Mouse (Mus musculus): ENCODE results near the gene Cdyl. TPM values are rescaled to one million over a fixed set of nuclear protein-coding genes. Genes with fewer than 3 reads are reported as not detected.

Gene Cdyl
- polyA plus RNA-seq, 1 experiment from 2014 or later: 11.4 TPM

GRCm38 (mm10) chr13:35741040-35741619, 81.5 kb downstream of the Cdyl start:
- Histone ChIP-seq H3K4me2 (replicated peaks; ENCODE audit: low read depth, low read length) (peak overlapping the region; percentile 83), H3K4me3 (ENCODE audit: low read depth, low read length) (peak overlapping the region; percentile 97), H3K27ac (ENCODE audit: low read length) (peak overlapping the region; percentile 94), H3K9me3 (ENCODE audit: control insufficient read depth, low read depth, low read length) (peaks cover 2% of the 10 kb centered on the region; the same call in 1 of the 2 replicates), H3K27me3 (ENCODE audit: control insufficient read depth, insufficient read depth, low read length) (no peaks in the 10 kb centered on the region), H3K4me1 (ENCODE audit: control insufficient read depth, insufficient read depth, low read length) (peaks cover 13% of the 10 kb centered on the region; the same call in 1 of the 2 replicates), H3K36me3 (ENCODE audit: control insufficient read depth, insufficient read depth, low read length) (no peaks in the 10 kb centered on the region), H3K9ac (replicated peaks; ENCODE audit: low read depth, low read length) (peak overlapping the region; percentile 90)
- under 1% methylated on average over 54 of the region's 68 CpGs for WGBS
- ATAC-seq (ENCODE audit: insufficient number of reproducible peaks, insufficient read depth, low FRiP score, low read depth): peak; percentile 95

DNA sequence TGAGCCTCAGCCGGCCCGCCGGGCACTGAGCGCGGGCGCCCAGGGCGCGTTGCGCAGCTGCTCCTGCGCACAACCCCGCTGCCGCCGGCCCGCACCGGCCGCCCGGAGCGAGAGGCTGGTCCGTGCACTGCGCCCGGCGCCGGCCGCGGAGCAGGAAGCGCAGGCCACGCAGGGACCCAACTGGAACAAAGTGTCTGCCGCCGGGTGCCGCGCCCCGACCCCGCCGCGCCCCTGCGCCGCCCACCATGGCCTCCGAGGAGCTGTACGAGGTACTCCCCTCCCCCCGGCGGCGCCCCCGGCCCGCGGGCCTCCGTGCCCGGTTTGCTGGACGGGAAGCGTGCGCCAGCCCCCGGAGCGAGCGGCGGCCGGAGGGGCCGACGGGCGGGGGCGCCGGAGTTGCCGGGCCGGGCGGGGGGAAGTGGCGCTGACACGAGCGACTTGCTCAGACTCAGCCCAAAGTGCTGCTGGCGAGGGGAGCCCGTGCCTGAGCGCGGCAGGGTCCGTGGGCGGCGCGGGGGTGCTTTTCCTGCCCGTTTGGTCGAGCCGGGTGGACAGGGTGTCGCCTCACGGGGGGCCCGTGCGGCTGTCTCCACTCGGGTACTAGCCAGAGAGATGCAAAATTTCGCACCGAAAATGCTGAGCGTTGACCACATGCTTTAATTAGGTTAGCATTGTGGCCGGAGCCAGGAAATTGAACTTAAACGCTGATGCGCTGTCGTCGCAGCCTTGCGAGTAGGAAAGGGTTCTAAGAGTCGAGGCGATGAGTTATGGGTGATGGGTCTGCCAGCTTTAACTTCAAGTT, 82.2 kb downstream of the Cdyl start:
- ATAC-seq (ENCODE audit: insufficient number of reproducible peaks, insufficient read depth, low FRiP score, low read depth): peak; percentile 68
- under 1% methylated on average over 73 of the region's 93 CpGs for WGBS
- Histone ChIP-seq H3K27ac (ENCODE audit: low read length) (peak overlapping the region; percentile 94), H3K9me3 (ENCODE audit: control insufficient read depth, low read depth, low read length) (peaks cover 9% of the 10 kb centered on the region; the same call in 1 of the 2 replicates), H3K4me3 (ENCODE audit: low read depth, low read length) (peak overlapping the region; percentile 97), H3K9ac (replicated peaks; ENCODE audit: low read depth, low read length) (peak overlapping the region; percentile 90), H3K27me3 (ENCODE audit: control insufficient read depth, insufficient read depth, low read length) (no peaks in the 10 kb centered on the region), H3K36me3 (ENCODE audit: control insufficient read depth, insufficient read depth, low read length) (no peaks in the 10 kb centered on the region), H3K4me2 (replicated peaks; ENCODE audit: low read depth, low read length) (peak overlapping the region; percentile 83), H3K4me1 (ENCODE audit: control insufficient read depth, insufficient read depth, low read length) (peaks cover 13% of the 10 kb centered on the region; the same call in 1 of the 2 replicates)

GRCm38 (mm10) chr13:35742696-35743095, 83.1 kb downstream of the Cdyl start:
- H3K4me3 ChIP-seq (ENCODE audit: low read depth, low read length): peak overlapping the region; percentile 97
- no peak for ATAC-seq (ENCODE audit: insufficient number of reproducible peaks, insufficient read depth, low FRiP score, low read depth)
- WGBS: 33% methylated on average over 4 of the region's 4 CpGs

DNA sequence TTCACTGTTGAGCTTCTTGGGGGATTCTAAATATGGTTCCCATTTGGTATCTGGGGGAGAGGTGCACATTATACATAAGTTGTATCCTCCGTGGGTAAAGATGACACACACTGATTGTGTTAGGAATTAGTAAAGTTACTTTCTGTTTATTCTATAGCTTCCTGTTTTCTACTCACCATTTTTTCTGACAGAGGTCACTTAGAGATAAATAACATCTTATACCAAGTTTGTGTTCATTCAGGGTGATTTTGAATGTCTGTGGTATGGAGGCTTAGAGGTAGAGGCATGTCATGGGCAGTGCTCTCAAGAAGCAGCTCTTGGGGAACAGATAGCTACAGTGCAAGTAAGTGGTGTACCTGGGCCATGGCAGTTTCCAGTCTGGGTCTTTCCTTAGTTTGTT, 83.6 kb downstream of the Cdyl start:
- peak overlapping the region; percentile 83 for H3K4me2 ChIP-seq (replicated peaks; ENCODE audit: low read depth, low read length)
- no peak overlapping the region for H3K27ac ChIP-seq (ENCODE audit: low read length)
- H3K4me1 ChIP-seq (ENCODE audit: control insufficient read depth, insufficient read depth, low read length): peaks cover 13% of the 10 kb centered on the region; the same call in 1 of the 2 replicates
- H3K27me3 ChIP-seq (ENCODE audit: control insufficient read depth, insufficient read depth, low read length): no peaks in the 10 kb centered on the region
- H3K36me3 ChIP-seq (ENCODE audit: control insufficient read depth, insufficient read depth, low read length): no peaks in the 10 kb centered on the region
- peak overlapping the region; percentile 97; the same call in 1 of the 2 replicates for H3K4me3 ChIP-seq (ENCODE audit: low read depth, low read length)
- H3K9me3 ChIP-seq (ENCODE audit: control insufficient read depth, low read depth, low read length): peaks cover 18% of the 10 kb centered on the region; the same call in 1 of the 2 replicates
- WGBS: 41% methylated on average over 1 of the region's 1 CpGs
- H3K9ac ChIP-seq (replicated peaks; ENCODE audit: low read depth, low read length): no peak overlapping the region
- no peak for ATAC-seq (ENCODE audit: insufficient number of reproducible peaks, insufficient read depth, low FRiP score, low read depth)

More at GRCm38 (mm10) chr13:35742696-35743095, 83.1 kb downstream of the Cdyl start:
- Histone ChIP-seq H3K4me2 (replicated peaks; ENCODE audit: low read depth, low read length) (peak overlapping the region; percentile 83), H3K27ac (ENCODE audit: low read length) (no peak overlapping the region), H3K9ac (replicated peaks; ENCODE audit: low read depth, low read length) (peak overlapping the region; percentile 90), H3K4me1 (ENCODE audit: control insufficient read depth, insufficient read depth, low read length) (peaks cover 13% of the 10 kb centered on the region; the same call in 1 of the 2 replicates), H3K36me3 (ENCODE audit: control insufficient read depth, insufficient read depth, low read length) (no peaks in the 10 kb centered on the region), H3K9me3 (ENCODE audit: control insufficient read depth, low read depth, low read length) (peaks cover 16% of the 10 kb centered on the region; the same call in 1 of the 2 replicates), H3K27me3 (ENCODE audit: control insufficient read depth, insufficient read depth, low read length) (no peaks in the 10 kb centered on the region)

DNA sequence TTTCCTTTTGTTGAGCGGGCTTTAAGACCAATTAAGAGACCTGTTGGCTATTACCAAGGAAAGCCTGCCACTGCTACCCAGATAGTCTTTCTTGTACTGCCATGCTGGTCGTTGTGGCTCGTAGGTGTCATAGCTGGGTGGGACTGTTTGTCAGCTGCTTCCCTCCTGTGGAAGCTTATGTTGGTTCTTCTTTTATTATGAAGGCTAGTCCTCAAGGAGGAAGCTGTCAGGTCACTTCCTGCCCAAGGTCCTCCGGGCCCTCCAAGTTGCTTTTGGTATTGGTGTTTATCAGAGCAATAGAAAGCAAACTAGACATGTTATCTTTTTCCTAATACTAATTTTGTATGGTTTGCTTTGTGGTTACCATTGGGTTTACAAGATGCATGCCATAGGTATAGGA, 89.6 kb downstream of the Cdyl start:
- Histone ChIP-seq H3K4me3 (ENCODE audit: low read depth, low read length) (no peak overlapping the region), H3K4me2 (replicated peaks; ENCODE audit: low read depth, low read length) (no peak overlapping the region), H3K9me3 (ENCODE audit: control insufficient read depth, low read depth, low read length) (peaks cover 20% of the 10 kb centered on the region; the same call in 1 of the 2 replicates), H3K36me3 (ENCODE audit: control insufficient read depth, insufficient read depth, low read length) (no peaks in the 10 kb centered on the region), H3K9ac (replicated peaks; ENCODE audit: low read depth, low read length) (no peak overlapping the region), H3K27ac (ENCODE audit: low read length) (no peak overlapping the region), H3K4me1 (ENCODE audit: control insufficient read depth, insufficient read depth, low read length) (no peaks in the 10 kb centered on the region), H3K27me3 (ENCODE audit: control insufficient read depth, insufficient read depth, low read length) (no peaks in the 10 kb centered on the region)
- ATAC-seq (ENCODE audit: insufficient number of reproducible peaks, insufficient read depth, low FRiP score, low read depth): no peak
- WGBS: 84% methylated on average over 4 of the region's 4 CpGs

DNA sequence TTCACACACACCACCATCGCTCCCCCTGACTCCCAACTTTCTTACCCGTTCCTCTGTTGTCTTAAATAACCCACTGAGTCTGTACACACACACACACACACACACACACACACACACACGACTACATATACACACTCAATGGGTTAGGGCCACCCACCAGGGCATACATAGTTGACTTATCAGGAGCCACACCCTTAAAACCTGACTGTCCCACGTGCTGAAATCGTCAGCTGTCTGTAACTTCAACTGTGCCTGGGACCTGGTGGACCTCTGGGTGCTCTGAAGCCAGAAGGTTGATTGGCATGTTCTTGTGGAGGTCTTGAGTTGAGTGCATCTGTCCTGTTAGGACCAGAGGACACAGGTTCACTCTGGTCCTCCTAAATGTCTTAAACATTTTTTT, 90.0 kb downstream of the Cdyl start:
- Histone ChIP-seq H3K4me2 (replicated peaks; ENCODE audit: low read depth, low read length) (no peak overlapping the region), H3K36me3 (ENCODE audit: control insufficient read depth, insufficient read depth, low read length) (no peaks in the 10 kb centered on the region), H3K9ac (replicated peaks; ENCODE audit: low read depth, low read length) (no peak overlapping the region), H3K27me3 (ENCODE audit: control insufficient read depth, insufficient read depth, low read length) (no peaks in the 10 kb centered on the region), H3K4me1 (ENCODE audit: control insufficient read depth, insufficient read depth, low read length) (no peaks in the 10 kb centered on the region), H3K9me3 (ENCODE audit: control insufficient read depth, low read depth, low read length) (peaks cover 20% of the 10 kb centered on the region; the same call in 1 of the 2 replicates), H3K27ac (ENCODE audit: low read length) (no peak overlapping the region), H3K4me3 (ENCODE audit: low read depth, low read length) (no peak overlapping the region)
- 76% methylated on average over 5 of the region's 5 CpGs for WGBS
- no peak for ATAC-seq (ENCODE audit: insufficient number of reproducible peaks, insufficient read depth, low FRiP score, low read depth)

DNA sequence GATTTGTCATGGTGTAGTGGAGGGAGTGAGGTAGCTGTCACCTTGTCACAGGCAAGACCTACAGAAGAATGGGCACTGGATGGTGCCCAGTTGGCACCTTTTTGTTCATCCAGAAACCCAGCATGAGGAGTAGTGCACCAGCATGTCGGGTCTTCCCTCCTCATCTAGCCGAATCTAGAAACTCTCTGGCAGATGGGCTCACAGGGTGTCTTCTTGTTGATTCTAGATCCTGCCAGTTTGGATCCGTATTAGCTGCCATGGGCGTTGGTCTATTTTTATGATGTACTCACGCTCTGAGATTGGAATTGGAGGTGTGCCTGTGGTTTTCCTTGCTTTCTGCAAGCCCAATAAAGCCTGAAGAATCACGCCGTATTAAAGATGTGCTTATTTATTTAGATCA, 92.4 kb downstream of the Cdyl start:
- Histone ChIP-seq H3K4me2 (replicated peaks; ENCODE audit: low read depth, low read length) (no peak overlapping the region), H3K27me3 (ENCODE audit: control insufficient read depth, insufficient read depth, low read length) (no peaks in the 10 kb centered on the region), H3K9me3 (ENCODE audit: control insufficient read depth, low read depth, low read length) (peaks cover 11% of the 10 kb centered on the region; the same call in 1 of the 2 replicates), H3K9ac (replicated peaks; ENCODE audit: low read depth, low read length) (no peak overlapping the region), H3K27ac (ENCODE audit: low read length) (no peak overlapping the region), H3K36me3 (ENCODE audit: control insufficient read depth, insufficient read depth, low read length) (no peaks in the 10 kb centered on the region), H3K4me1 (ENCODE audit: control insufficient read depth, insufficient read depth, low read length) (no peaks in the 10 kb centered on the region), H3K4me3 (ENCODE audit: low read depth, low read length) (no peak overlapping the region)
- 91% methylated on average over 7 of the region's 7 CpGs for WGBS
- ATAC-seq (ENCODE audit: insufficient number of reproducible peaks, insufficient read depth, low FRiP score, low read depth): no peak

- Histone ChIP-seq H3K27ac (ENCODE audit: low read length) (no peak overlapping the region), H3K27me3 (ENCODE audit: control insufficient read depth, insufficient read depth, low read length) (no peaks in the 10 kb centered on the region)
- WGBS: 85% methylated on average over 6 of the region's 6 CpGs
Measured at GRCm38 (mm10) chr13:35755002-35755401, 95.4 kb downstream of the Cdyl start.

More at GRCm38 (mm10) chr13:35755002-35755401, 95.4 kb downstream of the Cdyl start:
- Histone ChIP-seq H3K4me1 (ENCODE audit: control insufficient read depth, insufficient read depth, low read length) (no peaks in the 10 kb centered on the region), H3K9ac (replicated peaks; ENCODE audit: low read depth, low read length) (no peak overlapping the region), H3K4me2 (replicated peaks; ENCODE audit: low read depth, low read length) (no peak overlapping the region), H3K36me3 (ENCODE audit: control insufficient read depth, insufficient read depth, low read length) (no peaks in the 10 kb centered on the region), H3K4me3 (ENCODE audit: low read depth, low read length) (no peak overlapping the region), H3K9me3 (ENCODE audit: control insufficient read depth, low read depth, low read length) (no peaks in the 10 kb centered on the region)
- no peak for ATAC-seq (ENCODE audit: insufficient number of reproducible peaks, insufficient read depth, low FRiP score, low read depth)

Data from stomach, embryonic 14.5 days (tissue).